Mouse (Mus musculus) spleen, adult 2 months (tissue): ENCODE measurements around the gene Atp11c.

Experiments
- CTCF ChIP-seq: fragments of 200-500 bp; IDR thresholded peaks from 2 replicates; pipeline ENCODE4 v1.5.1; 2011; ENCODE audit warnings: mild to moderate bottlenecking, inconsistent platforms; ENCODE audit not compliant: insufficient read depth, insufficient read length, insufficient replicate concordance; ENCODE audit errors: extremely low read depth
- POLR2A ChIP-seq: fragments of 200-500 bp; IDR thresholded peaks from 2 replicates; pipeline ENCODE4 v1.6.1; 2011; ENCODE audit warnings: low read depth, low read length, inconsistent platforms

DNA sequence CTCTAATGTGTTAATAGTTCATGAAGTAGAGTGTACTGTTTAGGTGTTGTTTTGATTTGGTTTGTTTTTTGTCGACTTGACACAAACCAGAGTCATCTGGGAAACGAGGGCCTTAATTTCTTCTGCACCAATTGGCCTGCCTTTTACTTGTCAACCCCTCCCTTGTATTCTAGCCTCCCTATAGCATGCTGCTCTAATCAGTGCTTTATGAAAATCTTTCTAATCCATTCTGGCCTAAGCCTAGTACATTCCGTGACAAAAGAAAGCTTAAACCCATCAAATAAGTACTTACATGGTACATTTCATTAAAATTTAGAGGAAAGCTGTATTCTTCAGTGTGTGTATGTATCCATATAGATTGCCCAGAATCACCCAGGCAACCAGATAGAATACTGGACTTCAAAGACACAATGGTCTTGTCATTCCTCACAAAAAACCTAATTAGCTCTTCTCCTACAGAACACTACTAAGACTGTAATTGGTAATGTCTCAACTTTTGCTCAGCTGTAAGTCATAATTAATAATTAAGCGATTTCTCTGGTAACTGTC, 177.9 kb downstream of the Atp11c start:
- TF ChIP-seq CTCF: no peak
- TF ChIP-seq POLR2A: no peak
